Mouse (Mus musculus) bone marrow, adult 2 months (tissue): ENCODE measurements around the gene Stk26. TPM values are rescaled to one million over a fixed set of nuclear protein-coding genes. Genes with fewer than 3 reads are reported as not detected.

Source experiments
- H3K27ac ChIP-seq: fragments of 200-500 bp; 2 replicates; pipeline ENCODE4 v1.5.1; 2012; ENCODE audit warnings: low read depth, mild to moderate bottlenecking, control low read depth, inconsistent platforms, low read length; ENCODE audit not compliant: control insufficient read depth, poor library complexity, insufficient read depth
- H3K4me1 ChIP-seq: fragments of 200-500 bp; 2 replicates; pipeline ENCODE4 v1.6.1; 2011; ENCODE audit warnings: low read length; ENCODE audit not compliant: control insufficient read depth, insufficient read depth
- H3K4me3 ChIP-seq: fragments of 200-500 bp; replicated peaks from 2 replicates; pipeline ENCODE3; 2011; ENCODE audit warnings: mild to moderate bottlenecking, low read depth, low read length, control low read depth; ENCODE audit not compliant: control insufficient read depth
- CTCF ChIP-seq: fragments of 200-500 bp; IDR thresholded peaks from 2 replicates; pipeline ENCODE4 v1.5.1; 2011; ENCODE audit warnings: low read length, control low read depth; ENCODE audit not compliant: control insufficient read depth, insufficient read depth
- POLR2A ChIP-seq: fragments of 200-500 bp; IDR thresholded peaks from 2 replicates; pipeline ENCODE4 v1.6.1; 2011; ENCODE audit warnings: low read depth, mild to moderate bottlenecking, control low read depth, low read length, borderline replicate concordance; ENCODE audit not compliant: control insufficient read depth
- WGBS: fragments of 180-500 bp; shearing (Covaris S2); methylation state at CpG from one replicate; pipeline ENCODE4 v1.1.7; 2018; 5-methylcytosine and 5-hydroxymethylcytosine counted together
- polyA plus RNA-seq: library from polyadenylated mRNA; stranded (reverse); fragments of >200 nt; gene quantifications from 2 replicates; pipeline ENCODE4 v1.2.4, GENCODE M21; 2011; ENCODE audit warnings: low replicate concordance; ENCODE audit not compliant: missing spikeins, insufficient read depth, insufficient read length

Stk26 gene
- polyA plus RNA-seq, 1 experiment, result 8.6 TPM

DNA sequence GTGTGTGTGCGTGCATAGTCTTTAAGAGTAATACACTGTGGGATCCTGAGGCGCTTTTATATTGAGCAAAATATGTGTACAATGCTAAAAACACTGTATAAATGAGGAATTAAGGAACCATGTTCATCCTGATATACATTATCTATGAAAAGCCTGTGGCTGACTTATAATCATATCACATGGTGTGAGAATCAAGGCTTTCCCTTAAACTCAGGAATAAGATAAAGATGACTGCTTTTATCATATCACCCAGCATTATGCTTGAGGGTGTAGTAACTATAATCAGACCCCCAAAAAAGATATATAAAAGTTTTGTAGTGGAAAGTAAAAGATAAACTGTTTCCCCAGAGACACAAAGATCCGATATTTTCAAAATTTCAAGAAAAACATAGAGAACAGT lies 62.6 kb downstream of the Stk26 start:
- Histone ChIP-seq H3K27ac (no peak overlapping the region), H3K4me3 (no peak overlapping the region), H3K4me1 (no peaks in the 10 kb centered on the region)
- 77% methylated on average over 3 of the region's 3 CpGs for WGBS
- TF ChIP-seq CTCF, result no peak
- no peak for TF ChIP-seq POLR2A

DNA sequence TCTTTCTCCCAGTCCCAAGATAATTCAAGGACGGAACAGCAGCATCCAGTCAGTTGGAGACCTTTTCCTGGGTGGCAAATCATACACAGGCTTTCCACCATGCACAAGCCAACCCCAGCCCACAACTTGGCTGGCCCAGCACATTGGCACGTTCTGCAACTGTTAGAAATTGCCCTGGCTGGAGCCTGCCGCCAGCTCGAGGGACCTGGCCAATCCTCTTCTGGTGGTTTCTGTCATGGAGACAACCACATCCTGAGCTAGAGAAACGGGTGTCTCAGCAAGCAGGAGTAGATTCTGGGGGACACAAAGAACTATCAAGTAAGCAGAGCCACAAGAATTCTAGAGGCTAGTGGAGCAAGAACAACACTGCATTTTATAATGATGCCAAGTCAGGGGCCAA lies 69.1 kb downstream of the Stk26 start:
- Histone ChIP-seq H3K27ac (no peak overlapping the region), H3K4me3 (no peak overlapping the region), H3K4me1 (no peaks in the 10 kb centered on the region)
- WGBS, result 31% methylated on average over 5 of the region's 5 CpGs
- TF ChIP-seq POLR2A (no peak), CTCF (no peak)

DNA sequence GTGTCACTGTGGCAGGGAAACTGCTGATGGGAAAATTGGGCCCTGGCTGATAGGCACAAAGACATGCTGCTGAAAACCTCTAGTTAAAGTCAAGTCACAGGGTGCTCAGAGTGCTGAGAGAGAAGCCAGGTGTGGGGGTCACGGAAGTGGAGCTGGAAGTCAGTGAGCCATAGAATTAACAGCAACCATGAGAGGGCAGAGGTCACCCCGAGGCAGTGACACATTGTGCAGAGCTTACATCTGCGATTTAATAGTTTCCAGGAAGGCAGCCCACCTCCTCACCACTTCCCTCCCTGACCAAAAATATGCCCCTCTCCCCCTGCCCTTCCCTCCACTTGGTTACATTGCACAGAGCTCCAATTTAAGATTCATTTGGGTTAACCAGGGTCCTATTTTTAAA lies 76.5 kb downstream of the Stk26 start:
- H3K4me3 ChIP-seq, result no peak overlapping the region
- H3K27ac ChIP-seq, result no peak overlapping the region
- 57% methylated on average over 3 of the region's 3 CpGs for WGBS
- TF ChIP-seq POLR2A (no peak), CTCF (no peak)
- no peaks in the 10 kb centered on the region for H3K4me1 ChIP-seq

DNA sequence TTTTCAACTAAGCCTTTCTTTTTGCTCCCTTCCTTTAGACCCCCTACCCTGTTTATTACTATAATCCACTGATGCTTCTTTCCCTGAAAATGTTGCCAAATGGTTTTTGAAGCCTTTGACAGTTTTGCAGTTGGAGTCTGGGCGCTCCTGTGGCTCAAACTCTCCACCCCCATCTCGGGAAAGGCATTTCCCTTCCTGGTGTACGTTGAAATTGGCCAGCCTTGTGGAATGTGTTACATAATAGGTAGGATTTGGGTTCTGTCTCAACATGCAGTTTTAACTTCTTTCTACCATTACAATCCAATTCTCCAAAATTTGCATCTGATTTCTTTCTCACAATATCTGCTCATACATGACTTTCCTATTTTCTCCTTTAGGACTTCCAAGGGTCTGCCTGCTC lies 77.9 kb downstream of the Stk26 start:
- 47% methylated on average over 3 of the region's 3 CpGs for WGBS

DNA sequence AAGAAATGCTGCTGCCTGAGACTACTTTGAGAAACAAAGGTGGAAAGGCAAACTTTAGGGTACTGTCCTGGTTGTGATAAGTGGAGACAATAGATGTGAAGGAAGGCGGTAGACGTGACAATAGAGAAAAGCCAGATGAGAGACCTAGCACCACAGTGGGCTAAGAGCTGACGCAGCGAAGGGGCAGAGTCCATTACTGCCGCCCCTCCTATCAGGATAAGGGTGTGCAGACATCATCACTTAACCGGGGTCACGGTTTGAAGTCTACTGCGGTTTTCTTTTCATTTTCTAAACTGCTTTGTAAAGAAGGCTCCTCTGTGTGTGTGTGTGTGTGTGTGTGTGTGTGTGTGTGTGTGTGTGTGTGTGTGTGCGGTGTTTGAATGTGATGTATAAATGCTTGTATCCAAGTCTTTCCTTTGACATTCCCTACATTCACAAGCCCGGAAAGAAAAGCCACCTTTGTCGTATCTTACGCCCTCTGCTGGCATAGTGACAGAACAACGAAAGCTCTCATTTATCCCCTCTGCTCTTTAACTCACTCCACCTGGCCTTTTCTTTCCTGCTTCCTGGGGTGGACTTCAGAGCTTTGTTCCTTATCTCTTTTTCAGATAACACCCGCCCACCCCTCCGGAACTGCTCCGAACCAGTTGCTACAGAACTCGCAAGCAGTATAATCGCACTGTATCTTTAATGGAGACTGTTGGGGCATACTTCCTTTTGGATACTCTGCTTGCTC lies 84.0 kb downstream of the Stk26 start:
- WGBS, result 58% methylated on average over 17 of the region's 18 CpGs

More for the DNA sequence above, 77.9 kb downstream of the Stk26 start:
- no peak overlapping the region for H3K27ac ChIP-seq
- H3K4me1 ChIP-seq, result no peaks in the 10 kb centered on the region
- TF ChIP-seq POLR2A (no peak), CTCF (no peak)
- no peak overlapping the region for H3K4me3 ChIP-seq

DNA sequence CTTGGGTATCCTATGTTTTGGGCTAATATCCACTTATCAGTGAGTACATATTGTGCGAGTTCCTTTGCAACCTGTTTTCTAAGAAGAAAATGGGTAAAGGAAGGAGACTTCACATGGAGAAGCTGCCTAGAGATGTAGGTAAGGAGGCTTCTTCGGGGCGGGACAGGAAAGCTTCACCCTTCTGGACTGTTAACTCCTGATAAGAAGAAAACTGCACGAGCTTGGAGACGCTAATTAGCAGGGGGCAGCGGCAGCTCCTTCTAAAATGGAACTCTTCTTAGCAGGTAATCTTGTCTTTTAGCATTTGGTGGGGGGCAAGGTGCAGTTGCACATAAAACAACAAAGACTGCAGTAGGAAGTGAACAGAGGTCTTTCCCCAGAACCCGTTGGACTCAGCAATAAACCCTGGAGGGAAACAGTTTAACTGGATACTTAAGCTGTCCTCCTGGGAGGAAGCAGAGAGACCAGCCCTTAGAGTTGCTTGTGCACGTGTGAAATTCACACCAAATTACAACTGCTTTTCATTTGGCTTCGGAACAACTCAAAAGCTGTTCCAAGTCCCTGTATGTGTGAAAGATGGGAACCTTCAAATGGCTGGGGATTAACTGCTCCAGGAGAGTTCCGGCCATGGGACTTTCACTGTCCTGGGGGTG lies 86.2 kb downstream of the Stk26 start:
- 69% methylated on average over 10 of the region's 10 CpGs for WGBS
- no peak overlapping the region for H3K4me3 ChIP-seq
- H3K4me1 ChIP-seq, result no peaks in the 10 kb centered on the region
- TF ChIP-seq CTCF, result no peak
- no peak for TF ChIP-seq POLR2A
- H3K27ac ChIP-seq, result no peak overlapping the region

More for the DNA sequence above, 84.0 kb downstream of the Stk26 start:
- no peak overlapping the region for H3K4me3 ChIP-seq
- no peaks in the 10 kb centered on the region for H3K4me1 ChIP-seq
- no peak overlapping the region for H3K27ac ChIP-seq
- no peak for TF ChIP-seq POLR2A
- no peak for TF ChIP-seq CTCF

DNA sequence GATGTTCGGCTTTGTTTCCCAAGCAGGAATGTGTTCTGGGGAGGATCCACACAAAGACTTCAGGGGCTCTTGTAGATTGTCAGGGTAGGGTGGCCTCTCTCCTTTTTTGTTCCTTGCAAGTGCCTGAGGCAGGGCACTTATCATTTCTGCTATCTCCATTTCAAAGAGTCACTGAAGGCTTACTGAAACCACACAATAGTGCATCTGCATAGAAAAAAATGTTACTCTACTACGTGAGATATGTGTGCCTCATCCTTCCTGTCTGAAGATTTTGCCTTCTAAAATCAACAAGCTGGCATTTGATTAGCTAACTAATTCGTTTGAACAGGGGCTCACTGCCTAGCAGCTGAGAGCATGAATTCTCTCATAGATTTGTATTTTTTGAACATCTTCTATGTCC lies 89.5 kb downstream of the Stk26 start:
- Histone ChIP-seq H3K27ac (no peak overlapping the region), H3K4me3 (no peak overlapping the region), H3K4me1 (no peaks in the 10 kb centered on the region)
- TF ChIP-seq POLR2A (no peak), CTCF (no peak)
- WGBS, result 54% methylated on average over 3 of the region's 3 CpGs

DNA sequence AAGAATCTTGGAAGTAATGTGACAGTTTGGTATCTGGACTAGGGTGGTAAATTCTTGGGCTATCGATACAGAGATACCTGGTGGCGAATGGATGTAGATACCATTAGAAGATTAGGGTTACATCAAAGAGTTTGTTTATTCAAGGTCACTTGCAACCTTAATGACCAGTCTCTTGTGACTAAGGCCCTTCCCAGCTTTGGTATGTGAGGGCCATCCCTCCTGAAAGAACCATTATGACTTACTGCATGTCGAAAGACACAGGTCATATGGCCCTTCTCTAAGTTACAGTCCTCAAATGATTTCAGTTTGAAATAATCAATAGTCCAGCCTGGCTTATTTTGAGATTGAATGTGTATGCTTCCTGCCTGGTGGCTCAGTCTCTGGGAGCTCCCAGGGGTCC lies 96.3 kb downstream of the Stk26 start:
- no peak overlapping the region for H3K4me3 ChIP-seq
- WGBS, result 72% methylated on average over 3 of the region's 3 CpGs
- H3K4me1 ChIP-seq, result no peaks in the 10 kb centered on the region
- TF ChIP-seq POLR2A (no peak), CTCF (no peak)
- H3K27ac ChIP-seq, result no peak overlapping the region
